Mouse (Mus musculus) liver, postnatal 0 days (tissue): Measurements from ENCODE around the gene Rps6ka5.

Source experiments
- CTCF ChIP-seq: sonication (generic); IDR thresholded peaks from 2 replicates; pipeline ENCODE4 v1.5.1; 2016; ENCODE audit warnings: antibody characterized with exemption, low read depth
- EP300 ChIP-seq: IDR thresholded peaks from 2 replicates; pipeline ENCODE4 v1.6.1; 2016; ENCODE audit warnings: antibody characterized with exemption, low read depth, mild to moderate bottlenecking

GRCm38 (mm10) chr12:100594700-100595099 lies 132.1 kb downstream of the Rps6ka5 start:
- peak; percentile 43; the same call in 1 of the 2 replicates for TF ChIP-seq EP300
- TF ChIP-seq CTCF, result no peak
